Comparison of ENCODE assay signal across 8 mouse cellular contexts in genomic region chr5:34948861-34949760, GRCm38 (mm10). TPM values are rescaled to one million over a fixed set of nuclear protein-coding genes. Genes with fewer than 3 reads are reported as not detected.
DNase-seq lines count a peak whose midpoint lies in the region; ATAC-seq and TF ChIP-seq lines count a peak whose summit lies in the region.

Gene Rgs12, plus strand, starts transcription at chr5:34949445.

- H3K4me1 ChIP-seq in erythroblast, embryonic 14.5 days (ENCODE audit: control insufficient read depth), result peaks cover 65% of the 10 kb centered on the region
- H3K4me1 ChIP-seq in heart, embryonic 13.5 days, result peaks cover 50% of the 10 kb centered on the region
- peaks cover 17% of the 10 kb centered on the region for H3K4me1 ChIP-seq in liver, embryonic 16.5 days (ENCODE audit: control insufficient read depth, low read depth, low read length)
- peaks cover 18% of the 10 kb centered on the region for H3K4me1 ChIP-seq in neural tube, embryonic 12.5 days
- peaks cover 14% of the 10 kb centered on the region for H3K4me1 ChIP-seq in testis, adult 2 months (ENCODE audit: control insufficient read depth, insufficient read depth, low read length)

- under 1% methylated on average over 74 of the region's 84 CpGs for WGBS in heart, embryonic 13.5 days
- WGBS in liver, embryonic 16.5 days (ENCODE audit: insufficient replicate concordance), result under 1% methylated on average over 64 of the region's 84 CpGs
- WGBS in neural tube, embryonic 12.5 days, result under 1% methylated on average over 76 of the region's 84 CpGs

- peak; percentile 84 for DNase-seq in CD4-positive, CD25-positive, alpha-beta regulatory T cell, adult 2 months (ENCODE audit: low read depth, low spot score)
- peak; percentile 45 for DNase-seq in brain, adult 2 months (ENCODE audit: low read depth, low spot score)
- DNase-seq in kidney, postnatal 10 days, result peak; percentile 95

- TF ChIP-seq CTCF in testis, adult 2 months (IDR thresholded peaks at IDR 0.05; ENCODE audit: control insufficient read depth, insufficient read depth, insufficient replicate concordance, low read depth, low read length), result no peak

- H3K4me3 ChIP-seq in erythroblast, embryonic 14.5 days (replicated peaks), result peak within 1 kb of the TSS; percentile 83
- peak within 1 kb of the TSS; percentile 93 for H3K4me3 ChIP-seq in heart, embryonic 13.5 days
- peak within 1 kb of the TSS; percentile 80 for H3K4me3 ChIP-seq in liver, embryonic 16.5 days (ENCODE audit: low read depth, low read length)
- peak within 1 kb of the TSS; percentile 89 for H3K4me3 ChIP-seq in neural tube, embryonic 12.5 days
- H3K4me3 ChIP-seq in testis, adult 2 months (ENCODE audit: control insufficient read depth, low read depth, low read length), result peak within 1 kb of the TSS; percentile 95

- H3K36me3 ChIP-seq in erythroblast, embryonic 14.5 days (ENCODE audit: control insufficient read depth), result peaks cover 28% of the 10 kb centered on the region
- peaks cover 17% of the 10 kb centered on the region for H3K36me3 ChIP-seq in heart, embryonic 13.5 days
- no peaks in the 10 kb centered on the region for H3K36me3 ChIP-seq in liver, embryonic 16.5 days (ENCODE audit: control insufficient read depth, insufficient read depth)
- peaks cover 10% of the 10 kb centered on the region for H3K36me3 ChIP-seq in neural tube, embryonic 12.5 days
- no peaks in the 10 kb centered on the region for H3K36me3 ChIP-seq in testis, adult 2 months (ENCODE audit: control insufficient read depth, insufficient read depth, low read length)

- H3K9me3 ChIP-seq in erythroblast, embryonic 14.5 days (ENCODE audit: control insufficient read depth, low read length), result no peaks in the 10 kb centered on the region
- H3K9me3 ChIP-seq in heart, embryonic 13.5 days, result peaks cover 5% of the 10 kb centered on the region; the same call in 1 of the 2 replicates
- H3K9me3 ChIP-seq in liver, embryonic 16.5 days (replicated peaks; ENCODE audit: control insufficient read depth, low read length), result no peaks in the 10 kb centered on the region
- no peaks in the 10 kb centered on the region for H3K9me3 ChIP-seq in neural tube, embryonic 12.5 days

- no peaks in the 10 kb centered on the region for H3K27me3 ChIP-seq in erythroblast, embryonic 14.5 days (ENCODE audit: control insufficient read depth)
- no peaks in the 10 kb centered on the region for H3K27me3 ChIP-seq in heart, embryonic 13.5 days (replicated peaks)
- H3K27me3 ChIP-seq in liver, embryonic 16.5 days (ENCODE audit: control insufficient read depth, insufficient read depth, low read depth, low read length), result no peaks in the 10 kb centered on the region
- no peaks in the 10 kb centered on the region for H3K27me3 ChIP-seq in neural tube, embryonic 12.5 days (replicated peaks)
- no peaks in the 10 kb centered on the region for H3K27me3 ChIP-seq in testis, adult 2 months (ENCODE audit: control insufficient read depth, insufficient read depth, low read length)

- peak within 1 kb of the TSS; percentile 98 for H3K9ac ChIP-seq in heart, embryonic 13.5 days
- peak within 1 kb of the TSS; percentile 92 for H3K9ac ChIP-seq in liver, embryonic 16.5 days (ENCODE audit: low read depth, low read length)
- H3K9ac ChIP-seq in neural tube, embryonic 12.5 days, result peak within 1 kb of the TSS; percentile 90

- peak; percentile 92 for ATAC-seq in heart, embryonic 13.5 days (ENCODE audit: extremely low read depth, insufficient number of reproducible peaks, low FRiP score, low TSS enrichment)
- peak; percentile 98 for ATAC-seq in liver, embryonic 16.5 days (ENCODE audit: low read depth)
- peak; percentile 91 for ATAC-seq in neural tube, embryonic 12.5 days (ENCODE audit: low FRiP score, low read depth)

- peak within 1 kb of the TSS; percentile 80 for H3K4me2 ChIP-seq in heart, embryonic 13.5 days
- H3K4me2 ChIP-seq in liver, embryonic 16.5 days (ENCODE audit: low read depth, low read length), result peak within 1 kb of the TSS; percentile 94
- peak within 1 kb of the TSS; percentile 78 for H3K4me2 ChIP-seq in neural tube, embryonic 12.5 days (replicated peaks)

- TF ChIP-seq POLR2A in testis, adult 2 months (IDR thresholded peaks at IDR 0.05; ENCODE audit: control insufficient read depth, low read depth, low read length), result peak; percentile 61; the same call in 1 of the 2 replicates

- H3K27ac ChIP-seq in heart, embryonic 13.5 days (replicated peaks), result peak within 1 kb of the TSS; percentile 92
- H3K27ac ChIP-seq in liver, embryonic 16.5 days (ENCODE audit: low read length), result peak within 1 kb of the TSS; percentile 82
- H3K27ac ChIP-seq in neural tube, embryonic 12.5 days, result peak within 1 kb of the TSS; percentile 75
- H3K27ac ChIP-seq in testis, adult 2 months (ENCODE audit: control insufficient read depth, insufficient read depth, low read depth, low read length), result peak within 1 kb of the TSS; percentile 97

RNA-seq across cellular contexts. Expression of gene Rgs12, which starts in this region (rescaled TPM):
- polyA plus RNA-seq in erythroblast, embryonic 14.5 days (2012), result 8.3 and 9.3 TPM in 2 replicates
- 28.9 and 30.7 TPM in 2 replicates for polyA plus RNA-seq in heart, embryonic 13.5 days (2015; fragmentation: Nextera tagmentation; extraction: Ambion mirVana)
- 15.7 and 16.2 TPM in 2 replicates for polyA plus RNA-seq in liver, embryonic 16.5 days (2015; fragmentation: Nextera tagmentation; extraction: Ambion mirVana)
- 58.0 and 59.9 TPM in 2 replicates for polyA plus RNA-seq in neural tube, embryonic 12.5 days (2016; fragmentation: Nextera tagmentation; extraction: Ambion mirVana)
- 35.2 and 54.7 TPM in 2 replicates for polyA plus RNA-seq in testis, adult 2 months (2012; rRNA removed)

Comparison
In these comparisons a context has a peak if more than half of its experiments do, and no peak if none do; other contexts are left out.
1. Peak in every context shown above with its lines: DNase-seq, ATAC-seq, H3K4me3 ChIP-seq and H3K27ac ChIP-seq.
2. DNase-seq: peak in every context shown above with its lines; median percentile 95 in kidney, postnatal 10 days; 84 in CD4-positive, CD25-positive, alpha-beta regulatory T cell, adult 2 months; 45 in brain, adult 2 months.